Mouse (Mus musculus): ENCODE measurements around the gene Cog5. TPM values are rescaled to one million over a fixed set of nuclear protein-coding genes. Genes with fewer than 3 reads are reported as not detected.

The Cog5 gene
- polyA plus RNA-seq, 1 experiment from 2014 or later = 31.1 TPM

DNA sequence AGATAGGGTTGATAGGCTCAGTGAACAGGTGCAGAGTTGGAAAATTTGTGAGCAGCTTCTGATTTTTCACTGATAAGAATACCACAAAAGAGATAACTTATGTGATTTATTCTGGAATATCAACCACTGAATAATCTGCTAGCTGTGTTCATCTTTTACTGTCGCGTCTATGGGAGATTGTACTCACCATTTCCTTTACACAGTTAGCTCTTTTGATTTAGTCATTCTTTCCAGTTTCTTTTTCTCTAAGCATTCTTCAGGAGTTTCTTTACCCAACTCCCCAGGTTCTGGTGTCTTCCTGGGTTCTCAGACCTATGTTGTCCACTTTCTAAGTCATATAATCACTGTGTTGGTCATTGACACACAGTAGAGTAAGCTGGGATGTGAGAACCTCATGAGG is 2.2 kb downstream of the Cog5 start:
- Histone ChIP-seq H3K27ac (replicated peaks) (no peak overlapping the region), H3K36me3 (replicated peaks) (peaks cover 2% of the 10 kb centered on the region), H3K27me3 (replicated peaks; ENCODE audit: low read depth, poor library complexity, severe bottlenecking) (no peaks in the 10 kb centered on the region), H3K9me3 (no peaks in the 10 kb centered on the region), H3K4me3 (no peak overlapping the region), H3K4me1 (peaks cover 12% of the 10 kb centered on the region)
- DNase-seq (ENCODE audit: low spot score) = no peak
- WGBS = 98% methylated on average over 2 of the region's 2 CpGs

DNA sequence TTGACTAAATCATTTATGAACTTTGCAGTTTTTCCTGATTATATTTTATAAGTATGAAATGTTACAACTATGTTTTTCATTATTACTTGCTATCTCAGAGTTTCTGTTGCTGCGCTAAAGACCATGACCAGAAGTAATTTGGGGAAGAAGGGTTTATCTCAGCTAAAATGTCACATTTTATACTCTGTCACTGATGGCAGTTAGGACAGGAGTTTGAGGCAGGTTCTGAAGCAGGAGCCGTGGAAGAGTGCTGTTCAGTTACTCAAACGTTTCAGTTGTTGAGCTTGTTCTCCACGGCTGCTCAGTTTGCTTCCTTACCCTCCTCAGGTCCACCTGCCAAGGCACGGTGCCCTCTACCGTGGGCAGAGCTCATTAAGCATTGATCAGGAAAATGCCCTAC is 11.3 kb downstream of the Cog5 start:
- Histone ChIP-seq H3K27ac (replicated peaks) (no peak overlapping the region), H3K36me3 (replicated peaks) (peaks cover 71% of the 10 kb centered on the region), H3K4me1 (peaks cover 4% of the 10 kb centered on the region; the same call in 1 of the 2 replicates), H3K9me3 (no peaks in the 10 kb centered on the region), H3K4me3 (no peak overlapping the region), H3K27me3 (replicated peaks; ENCODE audit: low read depth, poor library complexity, severe bottlenecking) (no peaks in the 10 kb centered on the region)
- no peak for DNase-seq (ENCODE audit: low spot score)
- WGBS = 58% methylated on average over 6 of the region's 6 CpGs

DNA sequence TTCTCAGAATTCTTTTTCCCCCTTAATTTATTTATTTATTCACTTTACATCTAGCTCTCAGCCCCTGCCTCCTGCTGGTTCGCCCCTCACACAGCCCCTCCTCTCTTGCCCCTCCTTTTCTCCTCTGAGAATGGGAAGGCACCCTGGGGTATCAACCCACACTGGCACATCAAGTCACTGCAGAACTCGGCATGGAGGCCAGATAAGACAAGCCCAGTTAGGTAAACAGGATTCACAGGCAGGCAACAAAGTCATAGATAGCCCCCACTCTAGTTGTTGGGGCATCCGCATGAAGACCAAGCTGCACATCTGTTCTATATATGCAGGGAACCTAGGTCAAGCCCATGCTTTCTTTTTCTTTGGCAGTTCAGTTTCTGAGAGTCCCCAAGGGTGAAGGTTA is 12.5 kb downstream of the Cog5 start:
- WGBS = 60% methylated on average over 3 of the region's 3 CpGs
- Histone ChIP-seq H3K4me3 (no peak overlapping the region), H3K27ac (replicated peaks) (no peak overlapping the region), H3K27me3 (replicated peaks; ENCODE audit: low read depth, poor library complexity, severe bottlenecking) (no peaks in the 10 kb centered on the region), H3K36me3 (replicated peaks) (peaks cover 77% of the 10 kb centered on the region), H3K4me1 (peaks cover 4% of the 10 kb centered on the region; the same call in 1 of the 2 replicates), H3K9me3 (no peaks in the 10 kb centered on the region)
- no peak for DNase-seq (ENCODE audit: low spot score)

DNA sequence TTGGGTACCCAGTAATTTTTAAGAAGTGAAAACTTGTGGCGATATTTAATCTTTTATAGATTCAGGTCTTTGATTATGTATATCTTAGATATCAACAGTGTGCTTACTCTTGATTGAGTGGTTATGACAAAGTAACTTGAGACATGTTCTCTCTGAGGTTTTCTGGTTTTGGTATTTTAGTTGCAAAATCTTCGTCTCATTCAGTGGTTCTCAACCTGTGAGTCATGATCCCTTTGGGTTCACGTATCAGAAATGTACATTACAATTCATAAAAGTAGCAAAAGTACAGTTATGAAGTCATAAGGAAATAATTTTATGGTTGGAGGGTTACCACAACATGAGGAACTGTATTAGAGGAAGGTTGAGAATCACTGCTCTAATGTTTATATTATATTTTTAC is 32.0 kb downstream of the Cog5 start:
- H3K4me1 ChIP-seq = no peaks in the 10 kb centered on the region
- no peak overlapping the region for H3K27ac ChIP-seq (replicated peaks)
- no peak overlapping the region for H3K4me3 ChIP-seq
- DNase-seq (ENCODE audit: low spot score) = no peak
- H3K9me3 ChIP-seq = no peaks in the 10 kb centered on the region
- H3K27me3 ChIP-seq (replicated peaks; ENCODE audit: low read depth, poor library complexity, severe bottlenecking) = no peaks in the 10 kb centered on the region
- H3K36me3 ChIP-seq (replicated peaks) = 0 out of 2 replicates have a peak, but pooled peaks cover 14% of the 10 kb centered on the region
- 91% methylated on average over 3 of the region's 3 CpGs for WGBS

DNA sequence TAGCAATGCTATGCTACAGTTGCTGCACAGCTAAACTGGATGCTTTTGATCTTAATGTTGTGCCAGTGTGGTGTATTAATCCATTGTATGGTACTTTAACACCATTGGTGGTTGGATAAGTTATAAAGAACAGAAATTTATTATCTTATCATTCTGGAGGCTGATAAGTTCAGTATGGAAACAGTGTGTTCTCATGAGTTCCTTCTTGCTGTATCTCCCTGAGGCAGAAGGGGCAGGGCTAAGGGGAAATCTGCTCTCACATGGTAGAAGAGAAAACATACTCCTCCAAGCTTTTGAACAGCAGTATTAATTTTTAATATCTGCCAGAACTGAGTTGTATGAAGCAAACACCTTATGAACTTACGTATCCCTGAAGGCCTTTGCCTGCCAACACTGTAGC is 38.6 kb downstream of the Cog5 start:
- Histone ChIP-seq H3K36me3 (replicated peaks) (peaks cover 18% of the 10 kb centered on the region), H3K27me3 (replicated peaks; ENCODE audit: low read depth, poor library complexity, severe bottlenecking) (no peaks in the 10 kb centered on the region), H3K4me3 (no peak overlapping the region), H3K9me3 (0 out of 2 replicates have a peak, but pooled peaks cover 7% of the 10 kb centered on the region), H3K4me1 (no peaks in the 10 kb centered on the region), H3K27ac (replicated peaks) (no peak overlapping the region)
- 98% methylated on average over 1 of the region's 1 CpGs for WGBS
- no peak for DNase-seq (ENCODE audit: low spot score)

DNA sequence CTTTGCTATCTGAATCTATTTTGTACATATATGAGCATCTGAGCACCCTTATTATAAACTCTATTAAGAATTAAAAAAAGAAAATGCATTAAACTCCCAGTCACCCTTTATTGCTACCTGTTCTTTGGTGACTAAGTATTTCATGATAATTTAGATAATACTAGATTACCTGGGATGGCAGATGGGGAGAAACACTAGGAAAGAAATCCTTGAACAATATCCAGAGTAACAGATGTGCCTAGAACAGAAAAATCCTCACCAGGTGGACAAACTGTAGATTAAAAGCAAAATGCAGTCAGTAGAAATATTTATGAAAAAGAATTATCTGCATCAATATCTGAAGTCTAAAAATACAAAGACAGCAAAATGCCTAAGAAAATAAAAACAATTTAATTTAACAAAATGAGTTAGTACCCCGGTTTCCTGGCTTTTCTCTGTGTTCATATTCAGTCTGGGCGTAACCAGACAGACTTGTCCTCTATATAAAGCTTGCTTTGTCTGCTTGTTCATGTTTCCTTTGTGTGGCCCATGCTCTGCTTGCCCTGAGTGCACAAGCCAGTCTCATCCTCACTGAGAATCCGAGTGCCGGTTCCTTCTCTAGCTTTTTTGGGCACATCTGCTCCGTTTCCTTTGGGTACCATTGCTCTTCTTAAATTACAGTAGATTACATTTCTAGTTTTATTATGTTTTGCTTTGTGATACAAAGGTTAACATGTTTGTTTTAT is 46.1 kb downstream of the Cog5 start:
- no peak for DNase-seq (ENCODE audit: low spot score)
- Histone ChIP-seq H3K27ac (replicated peaks) (no peak overlapping the region; the same call in 1 of the 2 replicates), H3K4me1 (peaks cover 3% of the 10 kb centered on the region; the same call in 1 of the 2 replicates), H3K9me3 (0 out of 2 replicates have a peak, but pooled peaks cover 7% of the 10 kb centered on the region), H3K36me3 (replicated peaks) (peaks cover 20% of the 10 kb centered on the region), H3K4me3 (no peak overlapping the region), H3K27me3 (replicated peaks; ENCODE audit: low read depth, poor library complexity, severe bottlenecking) (no peaks in the 10 kb centered on the region)
- WGBS = 48% methylated on average over 5 of the region's 5 CpGs

DNA sequence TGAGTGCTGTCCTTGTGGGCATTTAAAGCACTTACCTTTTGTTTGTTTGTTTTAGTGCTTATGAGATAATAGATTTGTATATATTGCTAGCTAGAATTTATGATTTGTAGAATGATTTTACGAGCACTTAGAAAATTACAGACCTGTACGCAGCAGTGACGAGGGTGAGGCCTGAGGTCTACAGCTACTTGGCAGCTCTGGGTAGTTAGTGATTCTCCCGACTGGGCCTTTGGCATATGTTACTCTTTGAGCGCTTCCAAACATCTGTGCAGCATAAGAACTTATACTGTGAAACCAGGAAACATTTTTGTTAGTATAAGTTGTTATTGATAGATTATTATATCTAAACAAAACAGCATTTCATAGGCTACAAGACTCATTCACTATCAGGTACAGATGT is 46.7 kb downstream of the Cog5 start:
- H3K27ac ChIP-seq (replicated peaks) = no peak overlapping the region; the same call in 1 of the 2 replicates
- 80% methylated on average over 5 of the region's 5 CpGs for WGBS
- no peaks in the 10 kb centered on the region for H3K27me3 ChIP-seq (replicated peaks; ENCODE audit: low read depth, poor library complexity, severe bottlenecking)
- 0 out of 2 replicates have a peak, but pooled peaks cover 7% of the 10 kb centered on the region for H3K9me3 ChIP-seq
- H3K4me1 ChIP-seq = peaks cover 3% of the 10 kb centered on the region; the same call in 1 of the 2 replicates
- no peak overlapping the region for H3K4me3 ChIP-seq
- DNase-seq (ENCODE audit: low spot score) = no peak
- H3K36me3 ChIP-seq (replicated peaks) = peaks cover 20% of the 10 kb centered on the region

DNA sequence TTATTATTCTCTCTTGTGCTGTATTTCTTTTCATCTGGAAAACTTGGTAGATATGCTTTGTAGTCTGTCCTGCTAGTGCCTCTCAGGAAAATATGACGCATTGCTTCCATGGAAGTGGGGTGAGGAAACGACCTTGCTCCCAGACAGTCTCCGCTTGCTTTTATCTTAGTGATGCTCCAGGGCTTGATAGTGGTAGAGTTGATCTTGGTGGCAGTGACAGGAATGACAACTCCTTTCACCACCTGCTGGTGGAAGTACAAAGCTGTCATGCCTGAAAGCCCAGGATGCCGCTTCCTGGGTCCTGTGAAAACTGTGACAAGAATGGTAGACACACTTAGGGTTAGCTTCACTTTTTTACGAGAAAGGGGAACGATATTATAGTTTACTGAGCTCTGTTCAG is 49.2 kb downstream of the Cog5 start:
- H3K4me1 ChIP-seq = peaks cover 3% of the 10 kb centered on the region; the same call in 1 of the 2 replicates
- H3K36me3 ChIP-seq (replicated peaks) = no peaks in the 10 kb centered on the region
- WGBS = 76% methylated on average over 6 of the region's 6 CpGs
- no peak overlapping the region for H3K27ac ChIP-seq (replicated peaks)
- no peaks in the 10 kb centered on the region for H3K9me3 ChIP-seq
- DNase-seq (ENCODE audit: low spot score) = no peak
- no peak overlapping the region for H3K4me3 ChIP-seq
- no peaks in the 10 kb centered on the region for H3K27me3 ChIP-seq (replicated peaks; ENCODE audit: low read depth, poor library complexity, severe bottlenecking)

DNA sequence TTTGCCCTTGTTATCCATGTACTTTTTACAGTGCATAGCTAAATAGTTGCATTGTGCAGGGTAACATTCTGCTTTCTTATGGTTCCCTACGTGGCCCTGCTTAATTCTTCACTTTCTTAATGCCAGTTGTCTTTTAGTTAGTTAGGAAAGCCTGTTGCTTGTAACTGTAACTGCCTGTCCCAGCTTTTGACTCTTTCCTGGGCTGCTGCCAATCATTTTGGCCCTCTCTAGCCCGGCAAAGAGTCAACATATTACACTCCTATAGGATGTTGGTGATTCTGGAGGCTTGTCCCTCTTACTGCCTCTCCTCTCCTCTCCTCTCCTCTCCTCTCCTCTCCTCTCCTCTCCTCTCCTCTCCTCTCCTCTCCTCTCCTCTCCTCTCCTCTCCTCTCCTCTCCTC is 51.5 kb downstream of the Cog5 start:
- H3K9me3 ChIP-seq = no peaks in the 10 kb centered on the region
- peaks cover under 1% of the 10 kb centered on the region; the same call in 1 of the 2 replicates for H3K4me1 ChIP-seq
- H3K36me3 ChIP-seq (replicated peaks) = no peaks in the 10 kb centered on the region
- H3K4me3 ChIP-seq = no peak overlapping the region
- no peaks in the 10 kb centered on the region for H3K27me3 ChIP-seq (replicated peaks; ENCODE audit: low read depth, poor library complexity, severe bottlenecking)
- no peak overlapping the region for H3K27ac ChIP-seq (replicated peaks)
- 71% methylated on average over 2 of the region's 2 CpGs for WGBS
- no peak for DNase-seq (ENCODE audit: low spot score)

DNA sequence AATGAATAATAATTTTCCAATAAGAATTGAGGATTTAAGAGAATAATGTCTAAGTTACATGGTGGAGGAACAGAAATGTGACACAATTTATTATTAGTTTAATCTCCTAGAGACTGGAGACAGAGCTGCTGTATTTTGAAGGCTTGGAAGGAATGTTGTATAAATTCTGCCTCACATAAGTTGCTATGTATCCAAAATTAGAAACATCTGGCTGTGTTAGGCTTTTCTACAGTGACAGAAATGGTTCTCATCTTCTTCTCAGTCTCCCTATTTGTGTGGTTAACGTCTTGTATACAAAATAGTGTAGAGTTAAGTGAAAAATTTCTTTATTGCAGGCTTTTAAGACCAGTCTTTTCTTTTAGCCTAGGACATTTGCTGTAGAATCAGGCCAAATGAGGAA is 52.9 kb downstream of the Cog5 start:
- DNase-seq (ENCODE audit: low spot score) = no peak
- H3K9me3 ChIP-seq = no peaks in the 10 kb centered on the region
- no peaks in the 10 kb centered on the region for H3K27me3 ChIP-seq (replicated peaks; ENCODE audit: low read depth, poor library complexity, severe bottlenecking)
- no peaks in the 10 kb centered on the region; the same call in 1 of the 2 replicates for H3K4me1 ChIP-seq
- WGBS = 57% methylated on average over 1 of the region's 1 CpGs
- H3K4me3 ChIP-seq = no peak overlapping the region
- no peak overlapping the region for H3K27ac ChIP-seq (replicated peaks)
- H3K36me3 ChIP-seq (replicated peaks) = no peaks in the 10 kb centered on the region

DNA sequence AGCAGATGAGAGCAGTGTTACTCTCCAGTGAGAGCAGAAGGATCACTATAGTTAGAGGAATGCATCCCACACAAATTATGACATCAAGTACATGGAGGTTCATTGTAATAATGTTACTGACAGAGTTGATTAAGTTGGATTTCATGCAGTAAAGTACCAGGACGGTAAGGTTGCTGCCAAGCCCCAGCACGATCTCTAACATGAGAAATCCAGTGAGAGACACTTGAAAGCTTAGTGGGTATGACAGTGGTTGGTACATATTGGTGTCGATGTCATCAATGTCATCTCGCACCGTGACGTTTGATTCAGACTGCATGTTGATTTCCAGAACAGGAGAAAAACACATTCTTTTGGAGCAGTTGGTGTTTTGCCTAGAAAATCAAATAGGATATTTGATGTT is 55.0 kb downstream of the Cog5 start:
- H3K36me3 ChIP-seq (replicated peaks) = no peaks in the 10 kb centered on the region
- no peak overlapping the region for H3K27ac ChIP-seq (replicated peaks)
- H3K27me3 ChIP-seq (replicated peaks; ENCODE audit: low read depth, poor library complexity, severe bottlenecking) = no peaks in the 10 kb centered on the region
- H3K4me3 ChIP-seq = no peak overlapping the region
- peaks cover 6% of the 10 kb centered on the region for H3K4me1 ChIP-seq
- no peak for DNase-seq (ENCODE audit: low spot score)
- no peaks in the 10 kb centered on the region for H3K9me3 ChIP-seq
- WGBS = 90% methylated on average over 6 of the region's 6 CpGs

DNA sequence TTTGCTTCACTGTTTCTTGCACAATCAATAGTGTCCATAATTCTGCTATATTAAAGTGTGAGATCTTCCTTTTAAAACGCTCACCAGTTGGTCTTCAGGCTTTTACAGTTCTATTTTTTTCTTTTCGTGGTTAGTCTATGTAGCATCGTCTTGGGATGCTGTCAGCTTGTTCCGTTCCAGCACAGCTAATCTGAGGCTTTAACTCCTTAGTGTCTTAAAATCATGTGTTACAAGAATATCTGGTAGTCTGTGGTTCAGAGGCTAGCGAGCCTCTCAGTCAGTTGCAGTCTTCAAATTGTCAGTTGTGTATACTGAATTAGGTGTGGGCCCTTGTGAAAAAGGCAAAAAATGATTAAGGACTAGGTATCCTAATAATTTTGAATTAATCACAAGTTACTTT is 57.6 kb downstream of the Cog5 start:
- H3K27me3 ChIP-seq (replicated peaks; ENCODE audit: low read depth, poor library complexity, severe bottlenecking) = no peaks in the 10 kb centered on the region
- no peaks in the 10 kb centered on the region for H3K9me3 ChIP-seq
- no peak overlapping the region for H3K4me3 ChIP-seq
- no peak for DNase-seq (ENCODE audit: low spot score)
- no peak overlapping the region for H3K27ac ChIP-seq (replicated peaks)
- 57% methylated on average over 5 of the region's 5 CpGs for WGBS
- H3K36me3 ChIP-seq (replicated peaks) = no peaks in the 10 kb centered on the region
- peaks cover 6% of the 10 kb centered on the region for H3K4me1 ChIP-seq

DNA sequence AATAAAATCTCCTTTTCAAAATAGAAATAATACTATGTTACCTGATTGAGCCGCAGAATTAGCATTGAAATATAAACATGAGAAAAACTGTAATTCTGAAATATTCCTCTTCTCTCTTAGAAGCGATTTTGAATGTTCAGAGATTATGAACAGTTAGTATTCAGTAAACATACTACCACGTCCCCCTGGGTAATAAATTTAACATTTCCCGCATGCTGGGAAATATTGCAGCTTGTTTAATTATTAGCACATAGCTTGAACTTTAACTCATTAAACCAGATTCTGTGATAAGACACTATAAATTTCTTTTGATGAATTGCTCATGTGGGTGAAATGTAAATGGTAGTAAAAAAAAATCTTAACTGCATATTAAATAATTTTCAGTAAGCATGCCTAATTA is 58.1 kb downstream of the Cog5 start:
- Histone ChIP-seq H3K4me3 (no peak overlapping the region), H3K27ac (replicated peaks) (no peak overlapping the region), H3K9me3 (no peaks in the 10 kb centered on the region), H3K27me3 (replicated peaks; ENCODE audit: low read depth, poor library complexity, severe bottlenecking) (no peaks in the 10 kb centered on the region), H3K36me3 (replicated peaks) (no peaks in the 10 kb centered on the region), H3K4me1 (peaks cover 6% of the 10 kb centered on the region)
- no peak for DNase-seq (ENCODE audit: low spot score)
- 88% methylated on average over 4 of the region's 4 CpGs for WGBS
